Mouse (Mus musculus) kidney, postnatal 25 days (tissue): ENCODE data around the gene Esp1.
"Not testable (repeated sequence)": the region's sequence is repeated elsewhere in the genome, so short reads cannot be mapped to it uniquely, and the experiment has no call there.

Source experiments
- DNase-seq, 2 experiments: peaks; one replicate each; pipeline ENCODE4 v3.0.0; 2021; ENCODE audit warnings: mixed read lengths in 2 of 2

Gene Esp1

GRCm38 (mm10) chr17:40726820-40727219, at the start of gene Esp1:
TSS of gene Esp1 (plus strand) at chr17:40727120.
- DNase-seq, result no peak

- no peak for DNase-seq
Measured at GRCm38 (mm10) chr17:40716273-40716672, 10.6 kb upstream of the Esp1 start.

GRCm38 (mm10) chr17:40717055-40717454, 9.9 kb upstream of the Esp1 start:
- DNase-seq, result not testable (repeated sequence)

GRCm38 (mm10) chr17:40731296-40731695, 4.4 kb downstream of the Esp1 start:
- DNase-seq, result no peak

- no peak for DNase-seq
Measured at GRCm38 (mm10) chr17:40731724-40732123, 4.8 kb downstream of the Esp1 start.

DNA sequence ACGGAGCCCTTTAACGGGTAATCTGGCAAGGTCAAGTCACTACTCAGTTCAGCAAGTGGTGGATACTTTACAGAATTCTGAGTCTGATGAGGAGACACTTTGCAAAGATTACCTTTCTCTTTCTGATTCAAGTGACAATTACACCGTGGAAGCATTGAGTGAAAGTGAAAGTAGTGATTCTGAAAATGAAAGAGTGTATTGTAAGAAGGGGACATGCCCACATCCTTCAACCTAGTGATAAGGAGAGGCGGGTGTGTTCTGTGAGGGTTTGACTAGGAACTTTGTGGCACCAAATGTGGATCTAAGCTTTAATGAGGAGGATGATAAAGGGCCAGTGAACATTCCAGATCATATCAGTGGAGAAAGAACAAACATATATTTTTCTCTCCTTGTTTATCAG, 36.7 kb downstream of the Esp1 start:
- DNase-seq, result no peak

DNA sequence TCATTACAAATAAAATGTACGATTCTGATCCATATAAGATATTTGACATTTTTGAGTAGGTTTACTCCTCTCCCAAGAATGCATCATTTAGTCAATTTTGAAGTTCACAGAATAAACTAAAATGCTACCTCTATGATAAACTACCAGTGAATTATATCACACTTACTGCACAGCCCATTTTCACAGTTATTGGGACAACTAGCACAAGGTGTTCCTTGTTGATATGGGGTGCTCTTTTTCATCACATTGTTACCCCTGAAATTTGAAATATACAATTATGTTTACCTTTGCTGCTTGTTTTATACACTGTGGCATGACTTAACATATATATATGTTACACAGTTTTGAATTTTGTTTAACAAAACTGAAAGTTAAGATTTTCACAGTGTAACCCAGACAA, 40.2 kb downstream of the Esp1 start:
- DNase-seq, result no peak
